In genomic region chr4:133938077-133938476, GRCm38 (mm10) we compare ENCODE assay signal across 28 mouse cellular contexts. TPM values are rescaled to one million over a fixed set of nuclear protein-coding genes. Genes with fewer than 3 reads are reported as not detected.
DNase-seq lines count a peak whose midpoint lies in the region; ATAC-seq and TF ChIP-seq lines count a peak whose summit lies in the region.
"Had no signal": no experiment of that assay in that cellular context is flagged by ENCODE, and none has a peak within 500 bp of the region (broad histone marks: within the 10 kb centered on the region; RNA-seq: fewer than 3 reads in every experiment).

No protein-coding gene starts in this region.

- no peak overlapping the region for H3K9ac ChIP-seq in heart, embryonic 11.5 days (ENCODE audit: low read depth, low read length)
- H3K9ac ChIP-seq in heart, adult 2 months (ENCODE audit: low read depth, low read length), result no peak overlapping the region
- H3K9ac ChIP-seq in heart, embryonic 15.5 days, result no peak overlapping the region
- H3K9ac ChIP-seq: embryonic facial prominence, embryonic 12.5 days; embryonic facial prominence, embryonic 15.5 days; forebrain, embryonic 12.5 days; forebrain, embryonic 15.5 days; hindbrain, embryonic 13.5 days; intestine, embryonic 15.5 days; kidney, embryonic 15.5 days had no signal

- no peak for DNase-seq in heart, adult 2 months
- no peak for DNase-seq in heart, postnatal 36 days
- DNase-seq in 416B (ENCODE audit: low read depth), result peak; percentile 74
- DNase-seq in MEL-GATA-1-ER (ENCODE audit: extremely low read depth, low read depth), result peak; percentile 55
- DNase-seq in right cerebral cortex, postnatal 10 days (ENCODE audit: low spot score in 2 of 2), result no peak
- DNase-seq: adrenal gland, postnatal 10 days; cerebellum, adult 11 months; cerebellum, adult 2 months; cerebellum, adult 9-11 months; cerebellum, postnatal 25 days; gastrocnemius, postnatal 10 days; gastrocnemius, postnatal 36 days; kidney, adult 11 months; kidney, adult 8-10 months had no signal

- no peak for TF ChIP-seq CTCF in heart, adult 2 months (IDR thresholded peaks at IDR 0.05)

- WGBS in heart, embryonic 11.5 days (ENCODE audit: insufficient replicate concordance), result 31% methylated on average over 2 of the region's 2 CpGs
- 23% methylated on average over 2 of the region's 2 CpGs for WGBS in heart, adult 2 months
- WGBS in heart, embryonic 15.5 days, result 26% methylated on average over 2 of the region's 2 CpGs

- TF ChIP-seq POLR2A in heart, adult 2 months (IDR thresholded peaks at IDR 0.05; ENCODE audit: insufficient read depth, low read depth, low read length), result no peak

- no peak for ATAC-seq in heart, embryonic 11.5 days (replicated peaks; ENCODE audit: insufficient number of reproducible peaks, low FRiP score, low TSS enrichment)
- no peak for ATAC-seq in heart, embryonic 15.5 days (replicated peaks; ENCODE audit: insufficient number of reproducible peaks, insufficient read depth, low FRiP score, low read depth)
- no peak for ATAC-seq in erythroid progenitor cell, adult 5-6 weeks (replicated peaks; ENCODE audit: low FRiP score, poor library complexity, severe bottlenecking)
- ATAC-seq: CD4-positive, CD25-positive, alpha-beta regulatory T cell, adult 4 months; forebrain, embryonic 15.5 days; hindbrain, embryonic 16.5 days; intestine, embryonic 15.5 days; Patski had no signal

- H3K79me2 ChIP-seq in heart, adult 2 months (replicated peaks; ENCODE audit: control insufficient read depth, insufficient read depth, low read length), result no peaks in the 10 kb centered on the region

- H3K4me2 ChIP-seq in heart, embryonic 11.5 days, result no peak overlapping the region
- H3K4me2 ChIP-seq in heart, embryonic 15.5 days, result no peak overlapping the region
- H3K4me2 ChIP-seq: embryonic facial prominence, embryonic 12.5 days; embryonic facial prominence, embryonic 15.5 days; forebrain, embryonic 12.5 days; forebrain, embryonic 15.5 days; hindbrain, embryonic 13.5 days; intestine, embryonic 15.5 days; kidney, embryonic 15.5 days had no signal

- no peaks in the 10 kb centered on the region for H3K27me3 ChIP-seq in heart, embryonic 11.5 days (ENCODE audit: control insufficient read depth, insufficient read depth, low read length)
- no peaks in the 10 kb centered on the region for H3K27me3 ChIP-seq in heart, adult 2 months (ENCODE audit: control insufficient read depth, insufficient read depth, low read length)
- H3K27me3 ChIP-seq in heart, embryonic 15.5 days, result no peaks in the 10 kb centered on the region
- H3K27me3 ChIP-seq: embryonic facial prominence, embryonic 12.5 days; embryonic facial prominence, embryonic 15.5 days; forebrain, embryonic 12.5 days; forebrain, embryonic 15.5 days; hindbrain, embryonic 13.5 days; intestine, embryonic 15.5 days; kidney, embryonic 15.5 days; Patski had no signal

- H3K9me3 ChIP-seq in heart, embryonic 11.5 days (replicated peaks; ENCODE audit: control insufficient read depth, low read length), result no peaks in the 10 kb centered on the region
- H3K9me3 ChIP-seq in heart, embryonic 15.5 days (replicated peaks), result no peaks in the 10 kb centered on the region
- H3K9me3 ChIP-seq: embryonic facial prominence, embryonic 12.5 days; embryonic facial prominence, embryonic 15.5 days; forebrain, embryonic 12.5 days; forebrain, embryonic 15.5 days; hindbrain, embryonic 10.5 days; hindbrain, embryonic 13.5 days; intestine, embryonic 15.5 days; kidney, embryonic 15.5 days had no signal

- H3K4me1 ChIP-seq in heart, embryonic 11.5 days (ENCODE audit: control insufficient read depth, insufficient read depth, low read length), result peaks cover 16% of the 10 kb centered on the region
- H3K4me1 ChIP-seq in heart, adult 2 months (ENCODE audit: control insufficient read depth, insufficient read depth, low read length), result no peaks in the 10 kb centered on the region
- H3K4me1 ChIP-seq in heart, embryonic 15.5 days (replicated peaks), result peaks cover 17% of the 10 kb centered on the region
- H3K4me1 ChIP-seq: embryonic facial prominence, embryonic 15.5 days; forebrain, embryonic 12.5 days; forebrain, embryonic 15.5 days; hindbrain, embryonic 13.5 days; intestine, embryonic 15.5 days had no signal

- H3K4me3 ChIP-seq in heart, embryonic 11.5 days (ENCODE audit: low read depth, low read length), result no peak overlapping the region
- H3K4me3 ChIP-seq in heart, adult 2 months, result no peak overlapping the region
- H3K4me3 ChIP-seq in heart, embryonic 15.5 days, result no peak overlapping the region
- H3K4me3 ChIP-seq: embryonic facial prominence, embryonic 12.5 days; embryonic facial prominence, embryonic 15.5 days; forebrain, embryonic 12.5 days; forebrain, embryonic 15.5 days; hindbrain, embryonic 10.5 days; hindbrain, embryonic 13.5 days; intestine, embryonic 15.5 days; kidney, embryonic 15.5 days had no signal

- no peak for TF ChIP-seq EP300 in heart, adult 2 months (IDR thresholded peaks at IDR 0.05; ENCODE audit: insufficient read depth, low read depth, low read length)

- H3K27ac ChIP-seq in heart, embryonic 11.5 days (ENCODE audit: low read depth, low read length), result peak overlapping the region; percentile 35; the same call in 1 of the 2 replicates
- no peak overlapping the region for H3K27ac ChIP-seq in heart, adult 2 months
- H3K27ac ChIP-seq in heart, embryonic 15.5 days, result peak overlapping the region; percentile 24; the same call in 1 of the 2 replicates
- H3K27ac ChIP-seq: embryonic facial prominence, embryonic 12.5 days; embryonic facial prominence, embryonic 15.5 days; forebrain, embryonic 12.5 days; forebrain, embryonic 15.5 days; hindbrain, embryonic 10.5 days; hindbrain, embryonic 13.5 days; intestine, embryonic 15.5 days; kidney, embryonic 15.5 days had no signal

- no peaks in the 10 kb centered on the region for H3K36me3 ChIP-seq in heart, embryonic 11.5 days (ENCODE audit: control insufficient read depth, insufficient read depth, low read length)
- no peaks in the 10 kb centered on the region for H3K36me3 ChIP-seq in heart, adult 2 months (ENCODE audit: control insufficient read depth, insufficient read depth, low read length)
- H3K36me3 ChIP-seq in heart, embryonic 15.5 days, result no peaks in the 10 kb centered on the region
- H3K36me3 ChIP-seq: embryonic facial prominence, embryonic 12.5 days; embryonic facial prominence, embryonic 15.5 days; forebrain, embryonic 12.5 days; forebrain, embryonic 15.5 days; hindbrain, embryonic 10.5 days; hindbrain, embryonic 13.5 days; intestine, embryonic 15.5 days; kidney, embryonic 15.5 days had no signal

- intact Hi-C loops in heart, adult 2 months (cut with DNase I), result no loop called here
- intact Hi-C loops in heart, postnatal 36 days (cut with DNase I), result no loop called here

RNA-seq across cellular contexts. Expression of gene Hmgn2, which starts 30.4 kb away (rescaled TPM):
- polyA plus RNA-seq in heart, embryonic 11.5 days (2014; fragmentation: Nextera tagmentation; extraction: Ambion mirVana), result 2,081 and 2,101 TPM in 2 replicates
- 100 to 1,000 TPM in 1 of 2 experiments, 10 to 100 TPM in 1; 92.3 to 109 TPM for total RNA-seq in heart, adult 2 months (2021)
- polyA plus RNA-seq in heart, adult 2 months (2012; rRNA removed), result 23.1 and 59.6 TPM in 2 replicates
- 1,322 and 1,413 TPM in 2 replicates for polyA plus RNA-seq in heart, embryonic 15.5 days (2015; fragmentation: Nextera tagmentation; extraction: Ambion mirVana)
- total RNA-seq in heart, postnatal 36 days (2021), result 100 to 1,000 TPM; 106 to 128 TPM
- 1,062 and 1,086 TPM in 2 replicates for total RNA-seq in erythroid progenitor cell, adult 5-6 weeks (2015; ENCODE audit: low replicate concordance)
- 532 and 653 TPM in 2 replicates for total RNA-seq in erythroid progenitor cell, adult 5-6 weeks (2017; ENCODE audit: low replicate concordance)

RNA-seq across cellular contexts. Expression of gene Rps6ka1, which starts 50.5 kb away (rescaled TPM):
- 20.9 and 23.1 TPM in 2 replicates for polyA plus RNA-seq in heart, embryonic 11.5 days (2014; fragmentation: Nextera tagmentation; extraction: Ambion mirVana)
- 1 to 10 TPM; 4.4 to 4.8 TPM for total RNA-seq in heart, adult 2 months (2021)
- 5.9 and 7.1 TPM in 2 replicates for polyA plus RNA-seq in heart, adult 2 months (2012; rRNA removed)
- 12.6 and 20.5 TPM in 2 replicates for polyA plus RNA-seq in heart, embryonic 15.5 days (2015; fragmentation: Nextera tagmentation; extraction: Ambion mirVana)
- total RNA-seq in heart, postnatal 36 days (2021), result 1 to 10 TPM; 5.1 to 6.4 TPM
- total RNA-seq in erythroid progenitor cell, adult 5-6 weeks (2015; ENCODE audit: low replicate concordance), result 73.9 and 91.8 TPM in 2 replicates
- total RNA-seq in erythroid progenitor cell, adult 5-6 weeks (2017; ENCODE audit: low replicate concordance), result 77.2 and 91.8 TPM in 2 replicates

Comparison
In these comparisons a context has a peak if more than half of its experiments do, and no peak if none do; other contexts are left out.
1. DNase-seq: peak in 416B (single experiment) and MEL-GATA-1-ER (single experiment); none in heart, adult 2 months (0 of 2), heart, postnatal 36 days (0 of 2) and right cerebral cortex, postnatal 10 days (0 of 2).
2. RNA of gene Hmgn2, which starts 30.4 kb away (total RNA-seq): 532 to 1,086 TPM in erythroid progenitor cell, adult 5-6 weeks; 106 to 128 TPM in heart, postnatal 36 days and 92.3 to 109 TPM in heart, adult 2 months; every median in the first group is over 4 times any median in the second.
3. RNA of gene Rps6ka1, which starts 50.5 kb away (total RNA-seq): 73.9 to 91.8 TPM in erythroid progenitor cell, adult 5-6 weeks; 5.1 to 6.4 TPM in heart, postnatal 36 days and 4.4 to 4.8 TPM in heart, adult 2 months; every median in the first group is over 10 times any median in the second.